Mouse (Mus musculus) megakaryocyte, adult 5-6 weeks (primary cell): Measurements from ENCODE around the gene Jazf1. TPM values are rescaled to one million over a fixed set of nuclear protein-coding genes. Genes with fewer than 3 reads are reported as not detected.

ENCODE experiments used
- ATAC-seq: 2 replicates; pipeline ENCODE4 v1.8.0; 2016; ENCODE audit warnings: mild to moderate bottlenecking, inconsistent platforms; ENCODE audit not compliant: poor library complexity, severe bottlenecking
- total RNA-seq, 2 experiments: library from RNA; stranded (forward) in 1 of 2; stranded (reverse) in 1 of 2; fragments of 153-499, 151-499 nt in 1 of 2; fragments of 221-1000, 200-1000 nt in 1 of 2; gene quantifications; 2 replicates each; pipeline versions ENCODE4 v1.2.3 to v1.2.4; 2015 to 2017

Jazf1 gene
- total RNA-seq, 2 experiments from 2014 or later = 2.2 to 4.3 TPM

- no peak for ATAC-seq
Observed at GRCm38 (mm10) chr6:53014460-53015455, 53.7 kb downstream of the Jazf1 start.

GRCm38 (mm10) chr6:53010286-53010685 lies 58.1 kb downstream of the Jazf1 start:
- no peak for ATAC-seq

GRCm38 (mm10) chr6:53006032-53006431 lies 62.4 kb downstream of the Jazf1 start:
- ATAC-seq = no peak

GRCm38 (mm10) chr6:53005544-53005943 lies 62.9 kb downstream of the Jazf1 start:
- ATAC-seq = no peak

GRCm38 (mm10) chr6:52990816-52991215 lies 77.6 kb downstream of the Jazf1 start:
- no peak for ATAC-seq

- ATAC-seq = no peak
Observed at GRCm38 (mm10) chr6:52987905-52988640, 80.4 kb downstream of the Jazf1 start.

GRCm38 (mm10) chr6:52987391-52987790 lies 81.0 kb downstream of the Jazf1 start:
- no peak for ATAC-seq

GRCm38 (mm10) chr6:52982175-52982574 lies 86.3 kb downstream of the Jazf1 start:
- peak; percentile 63 for ATAC-seq

- no peak for ATAC-seq
Observed at GRCm38 (mm10) chr6:52979503-52979902, 88.9 kb downstream of the Jazf1 start.

- peak; percentile 84 for ATAC-seq
Observed at GRCm38 (mm10) chr6:52973351-52973750, 95.1 kb downstream of the Jazf1 start.

- peak; percentile 40; the same call in 1 of the 2 replicates for ATAC-seq
Observed at GRCm38 (mm10) chr6:52972138-52972537, 96.3 kb downstream of the Jazf1 start.

GRCm38 (mm10) chr6:52969717-52970261 lies 98.6 kb downstream of the Jazf1 start:
- peak; percentile 62 for ATAC-seq

GRCm38 (mm10) chr6:52968346-52968891 lies 100.0 kb downstream of the Jazf1 start:
- ATAC-seq = no peak

GRCm38 (mm10) chr6:52967557-52968270 lies 100.7 kb downstream of the Jazf1 start:
- no peak for ATAC-seq

- peak; percentile 55 for ATAC-seq
Observed at GRCm38 (mm10) chr6:52966001-52966400, 102.4 kb downstream of the Jazf1 start.

- ATAC-seq = peak; percentile 74
Observed at GRCm38 (mm10) chr6:52965340-52965739, 103.1 kb downstream of the Jazf1 start.

GRCm38 (mm10) chr6:52963840-52964690 lies 104.4 kb downstream of the Jazf1 start:
- peak; percentile 29; the same call in 1 of the 2 replicates for ATAC-seq

- no peak for ATAC-seq
Observed at GRCm38 (mm10) chr6:52963430-52963732, 105.0 kb downstream of the Jazf1 start.

GRCm38 (mm10) chr6:52962600-52963429 lies 105.6 kb downstream of the Jazf1 start:
- no peak for ATAC-seq
